Mouse (Mus musculus): ENCODE measurements around the gene Gxylt2. TPM values are rescaled to one million over a fixed set of nuclear protein-coding genes. Genes with fewer than 3 reads are reported as not detected.

The Gxylt2 gene
- total RNA-seq, 4 experiments from 2014 or later = 0.18 to 0.90 (median 0.61) TPM

GRCm38 (mm10) chr6:100850671-100851081 is 146.1 kb downstream of the Gxylt2 start:
- no peak for DNase-seq

- no peak for DNase-seq
Observed at GRCm38 (mm10) chr6:100851083-100851482, 146.5 kb downstream of the Gxylt2 start.

Other genes starting within 250 kb of the Gxylt2 start
- 10 to 100 TPM; 10.6 to 16.3 (median 13.1) TPM for gene Shq1, start 33.6 kb upstream of the Gxylt2 start, total RNA-seq (2022)
- gene Ppp4r2, start 128.9 kb downstream of the Gxylt2 start, total RNA-seq (2022) = 10 to 100 TPM; 68.9 to 80.1 (median 73.1) TPM

All from adrenal gland, adult 8-10 months (tissue).